Mouse (Mus musculus) spleen, adult 18-20 months (tissue): Measurements from ENCODE around the gene Catsperg1.
"Not testable (repeated sequence)": the region's sequence is repeated elsewhere in the genome, so short reads cannot be mapped to it uniquely, and the experiment has no call there.

Experiments
- DNase-seq, 2 experiments: peaks; one replicate each; pipeline ENCODE4 v3.0.0; 2022; ENCODE audit warnings: mixed read lengths in 2 of 2

Gene Catsperg1

DNA sequence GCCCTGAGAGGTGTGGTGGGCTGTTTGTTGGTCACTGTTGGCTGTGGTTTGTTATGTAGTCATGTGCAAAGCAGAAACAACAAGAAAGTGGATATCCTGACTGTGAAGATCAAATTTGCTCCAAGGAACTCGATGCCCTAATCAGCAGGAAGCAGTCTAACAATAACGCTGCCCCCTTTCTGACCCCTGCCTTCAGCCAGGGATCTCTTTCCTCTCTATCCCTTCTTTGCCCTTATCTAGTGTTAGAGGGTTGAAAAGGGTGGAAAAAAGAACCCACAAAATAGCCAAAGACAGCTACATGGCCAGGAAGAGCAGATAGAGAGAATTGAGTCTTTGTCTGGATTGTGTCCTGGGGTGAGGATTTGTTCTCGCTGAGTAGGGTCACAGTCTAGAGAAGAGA, 16.7 kb upstream of the Catsperg1 start:
- DNase-seq: no peak

DNA sequence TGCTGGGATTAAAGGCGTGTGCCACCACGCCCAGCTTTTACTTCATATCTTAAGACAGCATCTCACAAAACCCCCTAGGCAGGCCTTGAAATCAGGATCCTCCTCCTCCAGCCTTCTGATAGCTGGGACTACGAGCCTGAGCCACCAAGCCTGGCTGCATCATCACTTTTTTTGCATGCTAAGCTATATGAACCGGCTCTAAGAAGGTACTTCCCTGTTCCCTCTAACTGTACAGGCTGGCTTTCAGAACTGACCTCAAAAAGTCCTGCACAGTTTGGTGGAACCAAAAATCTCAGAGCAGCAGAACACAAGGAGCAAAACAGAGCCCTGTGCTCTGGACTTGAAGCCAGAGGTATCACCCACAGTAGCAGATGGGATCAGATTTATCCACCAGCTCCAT, 14.4 kb upstream of the Catsperg1 start:
- DNase-seq: no peak

DNA sequence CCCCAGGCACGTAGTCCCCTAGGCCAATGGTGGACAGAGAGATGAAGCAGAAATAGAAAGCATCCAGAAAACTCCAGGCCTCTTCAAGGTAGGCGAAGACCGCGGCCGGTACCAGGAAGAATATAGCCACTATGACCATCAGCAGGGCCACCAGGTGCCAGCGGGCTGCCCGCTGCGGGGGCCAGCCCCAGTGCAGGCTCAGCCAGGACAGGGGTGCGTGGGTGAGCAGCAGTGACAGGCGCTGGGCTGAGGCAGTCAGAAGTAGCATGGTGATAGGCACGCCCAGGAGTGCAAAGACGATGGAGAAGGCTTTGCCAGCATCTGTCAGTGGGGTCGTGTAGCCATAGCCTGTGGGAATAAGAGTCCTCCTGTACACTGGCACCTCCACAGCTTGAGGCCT, 11.7 kb upstream of the Catsperg1 start:
- DNase-seq: no peak

DNA sequence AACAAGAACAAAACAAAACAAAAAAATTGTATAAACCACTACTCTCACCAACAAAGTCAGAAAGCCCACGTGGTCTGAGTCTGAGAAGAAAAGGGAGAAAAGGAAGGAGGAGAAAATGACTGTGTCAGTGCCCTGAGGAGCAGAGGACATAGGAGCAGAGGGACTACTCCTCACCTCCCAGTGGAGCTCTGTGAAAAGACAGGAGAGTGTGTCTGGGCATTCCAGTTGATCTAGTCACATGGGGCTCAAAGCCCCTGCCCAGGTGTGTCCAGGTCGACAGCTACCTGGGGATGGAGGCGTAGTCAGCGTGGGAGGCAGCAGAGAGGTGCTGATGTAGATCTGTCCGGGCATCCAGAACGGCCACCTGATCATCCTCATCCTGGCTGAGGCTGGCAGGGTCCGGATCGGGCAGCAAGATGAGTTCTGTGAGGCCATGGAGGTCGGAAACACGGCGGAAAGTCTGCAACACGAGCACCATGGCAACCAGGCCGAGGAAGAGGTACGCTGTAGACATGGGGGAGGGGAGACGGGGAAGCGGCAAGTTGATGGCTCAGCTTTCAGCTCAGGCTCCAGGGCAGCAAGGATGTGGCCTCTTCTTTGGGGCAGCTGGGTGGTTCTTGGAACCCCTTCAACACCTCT, 11.0 kb upstream of the Catsperg1 start:
- no peak for DNase-seq

DNA sequence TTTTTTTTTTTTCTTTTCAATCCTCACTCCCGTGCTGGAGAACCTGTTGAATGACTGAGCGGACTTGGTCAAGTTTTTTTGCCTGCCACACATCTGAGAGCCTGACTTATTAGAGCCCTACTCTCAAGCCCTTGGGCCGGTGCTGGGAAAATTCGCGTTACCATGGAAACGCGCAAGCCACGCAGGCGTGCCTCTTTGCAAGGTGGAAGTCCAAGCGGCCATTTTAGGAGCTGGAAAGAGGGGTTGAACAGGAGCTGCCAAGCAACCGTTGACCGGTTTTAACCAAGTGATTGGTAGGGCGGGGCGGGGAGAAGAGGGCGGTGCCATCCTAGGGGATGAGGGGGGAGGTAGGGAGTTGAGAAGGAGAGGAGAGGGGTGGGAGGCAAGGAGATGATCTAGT, 1.0 kb upstream of the Catsperg1 start:
- no peak for DNase-seq

DNA sequence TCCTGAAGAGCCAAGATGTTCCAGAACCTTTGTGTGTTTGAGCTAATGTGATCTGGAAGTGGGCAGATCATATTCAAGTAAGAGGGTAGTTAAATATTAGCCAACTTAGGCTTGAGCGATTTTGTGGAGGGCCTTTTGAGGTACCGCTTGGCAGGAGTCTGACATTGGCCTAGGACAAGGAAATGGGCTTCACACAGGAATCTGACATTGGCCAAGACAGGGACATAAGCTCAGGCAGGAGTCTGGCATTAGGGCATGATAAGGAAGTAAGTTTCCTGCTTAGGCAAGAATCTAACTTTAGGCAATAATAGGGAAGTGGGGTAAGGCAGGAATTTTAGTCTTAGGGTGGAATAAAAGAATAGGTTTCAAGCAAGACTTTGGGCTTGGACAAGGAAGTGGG, 401 bp upstream of the Catsperg1 start:
- DNase-seq: no peak

DNA sequence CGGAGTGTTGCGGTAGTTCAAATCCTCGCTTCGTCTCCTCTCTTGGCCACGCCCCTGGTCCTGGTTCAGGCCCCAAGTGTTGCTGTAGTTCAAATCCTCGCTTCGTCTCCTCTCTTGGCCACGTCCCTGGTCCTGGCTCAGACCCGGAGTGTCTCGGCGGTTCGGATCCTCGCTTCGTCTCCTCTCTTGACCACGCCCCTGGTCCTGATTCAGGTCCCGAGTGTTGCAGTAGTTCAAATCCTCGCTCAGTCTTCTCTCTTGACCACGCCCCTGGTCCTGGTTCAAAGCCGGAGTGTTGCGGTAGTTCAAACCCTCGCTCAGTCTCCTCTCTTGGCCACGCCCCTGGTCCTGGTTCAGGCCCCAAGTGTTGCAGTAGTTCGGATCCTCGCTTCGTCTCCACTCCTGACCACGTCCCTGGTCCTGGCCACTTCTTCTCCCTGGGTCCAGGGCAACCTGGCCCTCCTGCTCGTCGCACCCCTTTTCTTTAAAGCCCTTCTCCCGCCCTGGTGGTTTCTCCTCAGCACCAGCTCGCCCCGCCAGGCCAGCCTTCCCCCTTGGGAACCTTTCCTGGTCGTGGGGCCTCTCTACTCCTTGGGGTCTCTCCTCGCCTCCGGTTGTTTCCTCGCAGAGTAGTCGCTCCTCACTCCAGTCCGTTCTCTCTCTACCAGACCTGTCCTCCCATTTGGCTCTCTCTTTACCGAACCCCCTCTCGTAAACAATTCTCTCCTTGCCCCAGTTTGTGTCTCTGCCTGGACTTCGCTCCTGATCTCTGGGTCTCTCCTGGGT, 867 bp downstream of the Catsperg1 start:
- DNase-seq: not testable (repeated sequence)

DNA sequence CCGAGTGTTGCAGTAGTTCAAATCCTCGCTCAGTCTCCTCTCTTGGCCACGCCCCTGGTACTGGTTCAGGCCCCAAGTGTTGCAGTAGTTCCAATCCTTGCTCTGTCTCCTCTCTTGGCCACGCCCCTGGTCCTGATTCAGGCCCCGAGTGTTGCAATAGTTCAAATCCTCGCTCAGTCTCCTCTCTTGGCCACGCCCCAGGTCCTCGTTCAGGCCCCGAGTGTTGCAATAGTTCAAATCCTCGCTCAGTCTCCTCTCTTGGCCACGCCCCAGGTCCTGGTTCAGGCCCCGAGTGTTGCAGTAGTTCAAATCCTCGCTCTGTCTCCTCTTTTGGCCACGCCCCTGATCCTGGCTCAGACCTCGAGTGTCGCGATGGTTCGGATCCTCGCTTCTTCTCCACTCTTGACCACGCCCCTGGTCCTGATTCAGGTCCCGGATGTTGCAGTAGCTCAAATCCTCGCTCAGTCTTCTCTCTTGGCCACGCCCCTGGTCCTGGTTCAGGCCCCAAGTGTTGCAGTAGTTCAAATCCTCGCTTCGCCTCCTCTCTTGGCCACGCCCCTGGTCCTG, 1.6 kb downstream of the Catsperg1 start:
- peak in 1 of 2 experiments; percentile 16 for DNase-seq

DNA sequence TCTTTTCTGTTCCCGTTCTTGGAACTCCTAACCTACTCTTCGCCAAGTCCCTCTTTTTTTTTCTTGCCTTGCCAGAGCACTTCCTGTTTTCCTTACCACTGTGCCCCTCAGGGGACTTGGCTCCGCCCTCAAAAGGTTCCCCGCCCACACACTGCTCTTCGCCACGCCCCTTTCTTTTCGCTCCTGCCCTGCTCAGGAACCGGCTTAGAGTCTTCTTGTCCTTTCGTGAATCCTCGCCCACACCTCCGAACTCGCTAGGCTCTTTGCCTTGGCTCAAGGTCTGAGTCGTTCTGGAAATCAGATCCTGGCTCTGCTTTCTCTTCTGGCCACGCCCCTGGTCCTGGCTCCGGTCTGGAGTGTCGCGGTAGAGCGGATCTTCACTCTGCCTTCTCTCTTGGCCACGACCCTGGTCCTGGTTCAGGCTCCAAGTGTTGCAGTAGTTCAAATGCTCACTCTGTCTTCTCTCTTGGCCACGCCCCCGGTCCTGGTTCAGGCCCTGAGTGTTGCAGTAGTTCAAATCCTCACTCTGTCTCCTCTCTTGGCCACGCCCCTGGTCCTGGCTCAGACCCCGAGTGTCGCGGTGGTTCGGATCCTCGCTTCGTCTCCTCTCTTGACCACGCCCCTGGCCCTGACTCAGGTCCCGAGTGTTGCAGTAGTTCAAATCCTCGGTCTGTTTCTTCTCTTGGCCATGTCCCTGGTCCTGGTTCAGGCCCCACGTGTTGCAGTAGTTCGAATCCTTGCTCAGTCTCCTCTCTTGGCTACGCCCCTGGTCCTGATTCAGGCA, 2.2 kb downstream of the Catsperg1 start:
- peak; percentile 88 to 90 for DNase-seq

DNA sequence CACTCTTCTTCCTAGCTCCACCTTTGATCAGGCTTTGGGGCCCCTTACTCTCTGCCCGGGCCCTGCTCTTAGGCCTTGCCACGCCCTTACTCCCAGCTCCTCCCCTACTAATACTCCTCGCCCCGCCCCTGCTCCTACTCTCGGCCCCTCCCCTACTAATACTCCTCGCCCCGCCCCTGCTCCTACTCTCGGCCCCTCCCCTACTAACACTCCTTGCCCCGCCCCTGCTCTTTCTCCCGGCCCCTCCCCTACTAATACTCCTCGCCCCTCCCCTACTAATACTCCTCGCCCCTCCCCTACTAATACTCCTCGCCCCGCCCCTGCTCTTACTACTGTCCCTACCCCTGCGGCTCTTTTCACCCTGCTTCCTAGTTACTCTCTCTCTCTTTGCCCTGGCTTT, 2.8 kb downstream of the Catsperg1 start:
- peak; percentile 51 to 57 for DNase-seq

DNA sequence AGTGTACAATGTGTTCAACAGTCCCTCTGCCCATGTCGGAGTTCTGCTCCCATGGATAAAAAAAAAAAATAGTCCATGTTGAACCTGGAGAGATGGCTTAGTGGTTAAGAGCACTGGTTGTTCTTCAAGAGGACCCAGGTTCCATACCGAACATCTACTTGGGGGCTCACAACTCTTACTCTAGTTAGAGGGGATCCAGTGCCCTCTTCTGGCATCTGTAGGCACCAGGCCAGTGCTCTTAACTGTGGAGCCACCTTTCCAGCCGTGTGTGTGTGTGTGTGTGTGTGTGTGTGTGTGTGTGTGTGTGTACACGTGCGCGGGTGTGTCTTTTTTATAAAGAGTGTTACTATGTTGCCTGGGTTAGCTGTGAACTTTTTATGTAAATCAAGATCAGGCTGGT, 11.3 kb downstream of the Catsperg1 start:
- DNase-seq: no peak

DNA sequence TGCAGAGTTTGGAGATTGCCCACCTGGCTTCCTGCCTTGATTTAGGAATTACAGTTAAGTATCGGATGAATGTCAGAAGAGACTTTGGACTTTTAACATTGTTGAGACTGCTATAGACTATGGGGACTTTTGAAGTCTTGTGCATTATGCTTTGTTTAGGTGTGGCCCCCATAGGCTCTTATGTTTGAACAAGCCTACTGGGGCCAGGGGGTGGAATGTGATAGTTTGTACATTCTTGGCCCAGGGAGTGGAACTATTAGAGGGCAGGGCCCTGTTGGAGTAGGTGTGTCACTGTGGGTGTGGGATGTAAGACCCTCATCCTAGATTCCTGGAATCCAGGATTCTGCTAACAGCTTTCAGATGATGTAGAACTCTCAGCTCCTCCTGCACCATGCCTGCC, 19.6 kb downstream of the Catsperg1 start:
- DNase-seq: not testable (repeated sequence)

DNA sequence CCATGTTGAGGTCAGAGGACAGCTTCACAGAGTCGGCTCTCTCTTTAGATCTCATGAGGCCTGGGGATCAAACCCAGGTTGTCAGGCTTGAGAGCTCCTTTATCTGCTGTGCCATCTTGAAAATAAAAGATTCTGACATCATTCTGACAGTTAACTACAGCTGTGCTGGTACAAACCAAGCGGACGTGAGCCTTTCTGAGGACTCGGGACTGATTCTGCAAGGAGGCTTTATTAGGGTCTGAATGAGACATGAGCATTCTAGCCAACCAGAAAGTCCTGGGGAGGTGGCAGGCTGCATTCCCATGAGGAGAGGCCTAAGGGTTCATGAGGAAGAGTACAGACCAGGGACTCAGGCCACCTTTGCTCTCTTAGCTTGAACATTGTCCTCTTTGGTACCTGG, 32.5 kb downstream of the Catsperg1 start:
- not testable (repeated sequence) for DNase-seq

DNA sequence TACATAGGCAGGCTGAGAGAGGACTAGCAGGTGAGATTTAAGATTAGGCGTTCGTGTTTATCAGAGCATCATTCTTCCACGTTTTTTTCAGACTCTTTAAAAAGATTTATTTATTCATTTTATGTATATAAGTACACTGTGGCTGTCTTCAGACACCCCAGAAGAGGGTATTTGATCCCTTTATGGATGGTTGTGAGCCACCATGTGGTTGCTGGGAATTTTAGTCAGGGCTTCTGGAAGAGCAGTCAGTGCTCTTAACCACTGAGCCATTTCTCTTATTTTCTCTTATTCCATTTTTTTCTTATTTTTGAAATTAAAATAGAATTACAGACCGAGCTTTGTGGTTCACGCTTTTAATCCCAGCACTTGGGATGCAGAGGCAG, 33.0 kb downstream of the Catsperg1 start:
- DNase-seq: no peak

DNA sequence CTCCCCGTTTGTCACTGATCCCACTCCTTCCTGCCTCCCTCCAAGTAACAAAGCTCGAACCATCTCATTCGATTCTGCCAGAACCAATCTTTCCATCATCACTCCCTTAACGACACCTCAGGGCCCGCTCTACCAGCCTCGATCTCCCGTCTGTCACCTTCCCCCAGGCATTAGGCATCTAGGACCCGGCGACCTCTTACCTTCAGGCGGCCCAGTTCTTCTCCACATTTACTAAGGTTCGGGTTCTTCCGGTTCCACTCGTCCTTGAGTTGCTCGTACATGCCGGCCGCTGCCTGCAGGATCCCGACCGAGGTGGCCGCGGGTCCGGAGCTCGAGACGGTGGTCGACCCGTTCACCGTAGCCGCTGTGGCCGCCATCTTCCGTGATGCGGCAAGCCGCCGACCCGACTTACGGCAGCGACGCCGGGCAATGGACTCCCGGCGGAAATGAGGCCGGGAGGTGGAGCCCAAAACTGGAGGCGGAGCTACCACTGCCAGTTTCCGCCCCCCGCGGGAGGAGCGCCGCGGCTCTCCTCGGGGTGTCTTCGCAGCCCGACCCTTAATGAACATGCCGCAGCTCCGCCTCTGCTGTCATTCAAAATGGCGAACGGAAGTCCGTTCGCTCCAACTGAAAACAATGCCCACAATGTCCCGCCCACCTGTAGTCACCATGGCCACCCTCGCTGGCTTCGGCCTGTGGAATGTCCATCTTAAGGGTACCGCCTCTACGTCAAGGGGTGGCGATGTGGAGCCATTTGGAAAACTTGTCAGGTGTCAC, 33.6 kb downstream of the Catsperg1 start, which contains the start of gene Psmd8:
TSS of gene Psmd8 (minus strand) at position 625 of the 777 bp plus-strand sequence.
- peak; percentile 95 to 96 for DNase-seq

DNA sequence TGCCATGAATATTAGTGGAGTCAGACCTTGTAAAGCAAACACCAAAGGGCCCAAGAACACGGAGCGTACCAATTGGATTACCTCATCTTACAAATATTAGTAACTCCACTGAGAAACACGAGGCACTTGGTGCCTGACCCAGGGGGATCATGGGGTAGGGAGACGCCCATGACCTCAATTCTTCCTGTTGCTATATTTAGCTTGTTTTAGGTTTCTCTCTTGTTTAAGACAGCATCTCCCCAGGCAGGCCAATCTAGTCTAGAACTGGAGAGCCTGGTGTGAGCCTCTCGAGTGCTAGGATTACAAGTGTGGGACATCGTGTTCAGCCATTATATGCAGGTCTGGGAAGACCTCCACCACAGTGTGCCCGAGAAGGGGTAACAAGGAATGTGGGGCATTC, 34.5 kb downstream of the Catsperg1 start:
- no peak for DNase-seq

DNA sequence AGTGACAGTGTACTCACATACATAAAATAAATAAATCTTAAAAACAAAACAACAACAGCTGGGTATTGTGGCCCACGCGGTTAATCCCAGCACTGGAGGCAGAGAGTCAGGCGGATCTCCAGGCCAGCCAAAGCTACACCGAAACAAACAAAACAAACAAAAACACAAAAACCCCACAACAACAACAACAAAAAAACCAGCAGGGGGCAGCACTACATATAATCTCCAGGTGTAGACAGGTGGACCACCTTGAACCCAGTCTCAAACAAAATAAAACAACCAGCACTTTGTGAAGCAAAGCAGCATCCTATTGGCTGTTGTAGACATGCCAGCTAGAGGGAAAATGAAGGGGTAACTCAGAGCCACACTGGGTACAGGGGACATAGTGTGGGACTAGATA, 35.7 kb downstream of the Catsperg1 start:
- no peak for DNase-seq

DNA sequence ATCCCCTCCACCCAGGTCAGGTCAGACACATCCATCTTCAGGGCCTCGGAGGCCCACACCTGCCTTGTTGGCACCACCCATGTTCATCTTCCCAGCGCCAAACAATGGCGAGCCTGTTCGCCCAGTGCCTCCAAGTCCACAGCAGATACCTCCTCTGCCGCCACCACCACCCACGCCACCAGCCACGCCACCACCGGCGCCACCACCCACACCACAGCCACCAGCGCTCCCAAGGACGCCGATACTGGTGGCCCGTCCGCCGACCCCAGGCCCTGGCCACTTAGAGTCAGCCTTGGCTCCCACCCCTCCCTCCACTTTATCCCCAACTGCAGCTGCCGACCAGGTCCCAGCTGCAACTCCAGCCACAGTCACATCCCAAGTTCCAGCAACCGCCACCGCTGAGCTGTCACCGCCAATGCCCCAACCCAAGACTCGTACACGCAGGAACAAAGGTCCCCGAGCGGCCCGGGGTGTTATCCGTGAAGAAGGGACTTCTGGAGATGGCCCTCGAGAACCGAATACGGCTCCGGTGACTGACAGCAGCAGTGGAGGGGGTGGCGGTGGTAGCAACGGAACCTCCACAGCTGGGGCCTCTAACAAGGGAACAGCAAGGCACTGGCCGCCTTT, 41.3 kb downstream of the Catsperg1 start:
- no peak for DNase-seq

DNA sequence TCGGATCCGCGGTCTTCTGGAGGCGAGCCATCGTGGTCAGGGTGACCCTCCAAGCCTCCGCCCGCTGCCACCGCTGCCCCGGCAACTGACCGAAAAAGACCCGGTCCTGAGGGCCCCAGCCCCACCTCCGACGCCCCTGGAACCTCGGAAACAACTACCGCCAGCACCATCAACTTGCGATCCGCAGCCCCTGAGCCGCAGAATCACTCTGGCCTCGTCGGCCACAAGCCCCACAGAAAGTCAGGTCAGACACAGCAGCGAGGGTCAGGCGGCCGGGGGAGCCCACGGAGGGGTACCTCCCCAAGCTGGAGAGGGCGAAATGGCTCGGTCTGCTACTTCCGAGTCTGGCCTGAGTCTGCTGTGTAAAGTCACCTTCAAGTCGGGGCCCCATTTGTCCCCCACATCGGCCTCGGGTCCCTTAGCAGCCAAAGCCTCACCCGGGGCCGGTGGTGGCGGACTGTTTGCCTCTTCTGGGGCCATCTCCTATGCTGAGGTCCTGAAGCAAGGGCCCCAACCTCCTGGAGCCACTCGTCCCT, 42.2 kb downstream of the Catsperg1 start:
- no peak for DNase-seq

DNA sequence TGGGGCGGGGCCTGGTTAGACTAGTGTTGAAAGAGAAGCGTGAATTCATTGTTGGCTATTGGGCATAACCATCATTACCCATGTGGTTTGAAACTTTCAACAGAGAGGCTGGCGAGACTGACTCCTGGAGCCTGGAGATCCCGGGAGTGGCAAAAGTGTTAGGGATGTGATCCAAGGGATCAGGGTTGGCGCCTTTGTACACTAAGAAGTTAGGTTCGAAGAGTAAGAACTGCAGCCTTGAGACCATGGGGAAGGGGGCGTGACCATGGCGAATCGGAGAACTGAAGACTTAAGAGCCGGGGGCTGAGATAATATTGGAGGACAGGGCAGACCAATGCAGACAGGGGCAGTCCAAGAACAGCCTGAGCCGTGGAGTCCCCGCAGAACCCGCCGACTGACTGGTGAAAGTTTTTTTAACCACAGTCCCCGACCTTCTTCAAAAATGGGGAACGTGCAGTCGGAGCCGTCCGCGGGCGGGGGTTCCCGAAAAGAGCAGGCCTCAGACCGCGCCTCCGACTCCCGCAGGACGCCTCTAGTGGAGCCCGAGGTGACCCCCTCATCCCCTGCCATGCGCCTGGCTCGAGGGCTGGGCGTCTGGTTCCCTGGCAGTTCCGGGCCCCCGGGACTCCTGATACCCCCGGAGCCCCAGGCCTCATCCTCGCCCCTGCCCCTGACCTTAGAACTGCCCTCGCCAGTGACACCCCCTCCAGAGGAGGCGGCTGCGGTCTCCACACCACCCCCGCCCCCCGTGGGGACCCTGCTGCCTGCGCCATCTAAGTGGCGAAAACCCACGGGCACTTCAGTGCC, 42.9 kb downstream of the Catsperg1 start:
- DNase-seq: peak in 1 of 2 experiments; percentile 38
